Mouse (Mus musculus) limb, embryonic 12.5 days (tissue): ENCODE results near the gene Tsc22d4. TPM values are rescaled to one million over a fixed set of nuclear protein-coding genes. Genes with fewer than 3 reads are reported as not detected.

ENCODE experiments used
- ATAC-seq: fragments of 200-750 bp; cut with Nextera tagmentation; 2 replicates; pipeline ENCODE4 v1.8.0; 2017; ENCODE audit warnings: low read depth, moderate TSS enrichment; ENCODE audit not compliant: insufficient number of reproducible peaks, insufficient read depth, low FRiP score, low TSS enrichment
- H3K27ac ChIP-seq: fragments of 300-500 bp; sonication (generic); 2 replicates; pipeline ENCODE4 v1.5.1; 2016; ENCODE audit warnings: mild to moderate bottlenecking, moderate library complexity
- H3K27me3 ChIP-seq: fragments of 300-500 bp; sonication (generic); 2 replicates; pipeline ENCODE4 v1.6.1; 2016; ENCODE audit warnings: mild to moderate bottlenecking, moderate library complexity
- H3K36me3 ChIP-seq: fragments of 300-500 bp; sonication (generic); 2 replicates; pipeline ENCODE4 v1.6.1; 2016; ENCODE audit warnings: mild to moderate bottlenecking, moderate library complexity
- H3K4me1 ChIP-seq: fragments of 300-500 bp; sonication (generic); replicated peaks from 2 replicates; pipeline ENCODE4 v1.6.1; 2016
- H3K4me2 ChIP-seq: fragments of 300-500 bp; sonication (generic); 2 replicates; pipeline ENCODE4 v1.6.1; 2016; ENCODE audit warnings: mild to moderate bottlenecking, moderate library complexity
- H3K4me3 ChIP-seq: fragments of 300-500 bp; sonication (generic); replicated peaks from 2 replicates; pipeline ENCODE4 v1.5.1; 2016; ENCODE audit warnings: mild to moderate bottlenecking
- H3K9ac ChIP-seq: fragments of 300-500 bp; sonication (generic); replicated peaks from 2 replicates; pipeline ENCODE4 v1.6.1; 2016; ENCODE audit warnings: mild to moderate bottlenecking, moderate library complexity
- H3K9me3 ChIP-seq: fragments of 300-500 bp; sonication (generic); 2 replicates; pipeline ENCODE4 v1.6.1; 2016; ENCODE audit warnings: mild to moderate bottlenecking, moderate library complexity
- WGBS: fragments of 180-500 bp; shearing (Covaris S2); methylation state at CpG from one replicate; pipeline ENCODE4 v1.1.7; 2016; 5-methylcytosine and 5-hydroxymethylcytosine counted together
- polyA plus RNA-seq: library from polyadenylated mRNA; unstranded; fragments of >200 nt; fragmentation: Nextera tagmentation; extraction: Ambion mirVana; gene quantifications from 2 replicates; pipeline ENCODE4 v1.2.1, GENCODE M21; 2016

Gene Tsc22d4
- polyA plus RNA-seq, 1 experiment from 2014 or later = 128 TPM

DNA sequence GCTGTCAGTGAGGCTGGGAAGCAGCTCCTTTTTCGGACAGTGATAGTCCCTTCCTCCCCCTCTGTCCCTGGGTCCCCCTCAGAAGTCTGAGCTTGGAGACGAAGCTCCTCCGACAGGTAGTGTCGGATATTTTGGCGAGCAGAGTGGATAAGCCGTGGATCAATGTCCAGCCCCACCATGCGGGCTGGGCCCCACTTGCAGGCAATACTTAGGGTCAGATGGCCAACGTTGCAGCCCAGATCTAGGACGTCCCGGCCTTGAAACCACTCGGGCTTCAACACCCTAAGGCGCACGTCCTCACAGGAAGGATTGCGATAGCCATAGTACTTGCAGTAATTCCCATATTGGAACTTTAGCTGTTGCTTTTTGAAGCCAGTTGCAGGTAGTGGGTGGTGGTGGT, 39.0 kb downstream of the Tsc22d4 start:
- Histone ChIP-seq H3K4me1 (peaks cover 42% of the 10 kb centered on the region), H3K9me3 (no peaks in the 10 kb centered on the region), H3K27me3 (no peaks in the 10 kb centered on the region), H3K4me3 (peak overlapping the region; percentile 88), H3K36me3 (peaks cover 51% of the 10 kb centered on the region), H3K4me2 (peak overlapping the region; percentile 88), H3K9ac (peak overlapping the region; percentile 93), H3K27ac (peak overlapping the region; percentile 98; the same call in 1 of the 2 replicates)
- no peak for ATAC-seq
- 87% methylated on average over 14 of the region's 14 CpGs for WGBS

DNA sequence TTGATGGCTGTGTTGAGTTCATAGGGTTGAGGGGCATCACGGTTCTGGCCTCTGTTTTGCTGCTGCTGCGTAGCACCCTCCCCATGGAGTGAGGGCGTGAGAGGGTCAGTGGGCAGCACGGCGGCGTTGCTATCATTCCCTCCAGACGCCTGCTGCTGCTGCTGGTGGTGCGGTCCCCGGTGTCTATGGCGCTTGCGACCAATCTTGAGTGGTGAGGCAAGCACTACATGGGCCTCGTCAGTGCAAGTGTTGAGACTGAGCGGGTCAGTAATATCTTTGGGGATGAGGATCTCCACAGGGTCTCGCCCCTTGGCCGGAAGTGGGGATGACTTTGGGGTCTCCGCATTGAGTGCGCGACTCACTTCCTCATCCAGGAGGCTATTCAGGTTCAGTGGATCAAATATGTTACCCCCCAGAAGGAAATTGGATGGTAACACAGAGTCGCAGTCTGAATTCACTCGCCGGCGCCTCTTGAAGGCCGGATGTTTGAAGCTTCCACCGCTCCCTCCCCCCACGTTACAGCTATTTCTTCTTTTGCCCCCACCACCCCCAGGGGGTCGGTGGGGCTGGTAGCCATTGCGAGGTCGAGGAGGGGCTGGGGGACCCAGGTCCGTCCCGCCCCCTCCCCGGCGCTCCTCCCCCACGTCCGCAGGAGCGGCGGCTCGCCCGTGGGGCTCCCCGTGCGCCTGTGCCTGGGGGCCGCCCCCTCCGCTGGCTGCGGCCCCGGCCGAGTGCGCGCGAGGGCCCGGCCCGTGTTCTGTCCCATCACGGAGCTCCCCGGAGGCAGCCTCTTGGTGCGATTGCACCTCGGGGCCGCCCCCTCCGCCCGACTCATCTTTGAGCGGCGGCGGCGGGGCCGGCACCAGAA, 39.9 kb downstream of the Tsc22d4 start:
- Histone ChIP-seq H3K4me1 (peaks cover 33% of the 10 kb centered on the region), H3K27me3 (no peaks in the 10 kb centered on the region), H3K4me2 (peak overlapping the region; percentile 88), H3K9ac (peak overlapping the region; percentile 93), H3K9me3 (no peaks in the 10 kb centered on the region), H3K36me3 (peaks cover 47% of the 10 kb centered on the region), H3K27ac (peak overlapping the region; percentile 98), H3K4me3 (peak overlapping the region; percentile 88)
- 0 out of 2 replicates have a peak, but pooled peaks have one; percentile 0 for ATAC-seq
- WGBS = 5% methylated on average over 50 of the region's 62 CpGs

DNA sequence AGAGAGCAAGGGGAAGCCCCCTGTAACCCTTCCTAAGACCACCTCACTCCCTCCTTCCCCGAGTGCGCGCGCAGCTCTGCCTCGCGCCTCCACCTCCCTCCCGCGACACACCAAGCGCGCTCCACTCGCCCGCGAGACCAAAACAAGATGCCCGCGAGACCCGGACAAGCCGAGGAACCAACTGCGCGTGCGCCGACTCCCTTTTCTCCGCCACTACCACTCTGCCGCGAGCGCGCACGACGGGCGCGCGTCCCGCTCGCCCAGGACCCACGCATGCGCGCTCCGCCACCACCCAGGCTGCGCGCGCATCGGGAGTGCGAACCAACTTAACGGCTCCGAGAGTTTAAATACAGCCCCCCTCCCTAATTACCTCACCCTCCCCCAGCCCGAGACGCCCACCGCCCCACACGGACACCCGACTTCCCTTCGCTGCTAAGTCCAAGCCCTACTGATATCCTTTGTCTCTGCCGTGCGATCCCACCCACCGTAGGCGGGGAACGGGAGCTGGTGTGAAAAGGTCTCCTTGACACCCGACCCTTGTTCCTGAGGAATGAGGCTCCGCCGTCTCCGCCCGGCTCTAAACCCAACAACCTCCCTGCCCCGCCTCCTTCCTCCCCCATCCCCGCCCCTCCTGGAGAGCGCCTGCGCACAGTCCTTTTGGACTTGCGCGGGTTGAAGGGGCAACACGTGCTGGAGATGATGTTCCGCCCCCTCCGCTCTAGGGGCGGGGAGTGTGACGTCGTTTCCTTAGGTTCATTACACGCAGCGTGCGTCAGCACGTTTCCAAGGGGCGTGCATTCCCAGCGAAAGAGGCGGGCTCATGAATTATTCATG, 40.8 kb downstream of the Tsc22d4 start:
- Histone ChIP-seq H3K4me1 (peaks cover 30% of the 10 kb centered on the region), H3K36me3 (peaks cover 37% of the 10 kb centered on the region), H3K4me2 (peak overlapping the region; percentile 88), H3K4me3 (peak overlapping the region; percentile 88), H3K27me3 (no peaks in the 10 kb centered on the region), H3K27ac (peak overlapping the region; percentile 98), H3K9me3 (no peaks in the 10 kb centered on the region), H3K9ac (peak overlapping the region; percentile 93)
- ATAC-seq = peak; percentile 84
- WGBS = under 1% methylated on average over 79 of the region's 79 CpGs

DNA sequence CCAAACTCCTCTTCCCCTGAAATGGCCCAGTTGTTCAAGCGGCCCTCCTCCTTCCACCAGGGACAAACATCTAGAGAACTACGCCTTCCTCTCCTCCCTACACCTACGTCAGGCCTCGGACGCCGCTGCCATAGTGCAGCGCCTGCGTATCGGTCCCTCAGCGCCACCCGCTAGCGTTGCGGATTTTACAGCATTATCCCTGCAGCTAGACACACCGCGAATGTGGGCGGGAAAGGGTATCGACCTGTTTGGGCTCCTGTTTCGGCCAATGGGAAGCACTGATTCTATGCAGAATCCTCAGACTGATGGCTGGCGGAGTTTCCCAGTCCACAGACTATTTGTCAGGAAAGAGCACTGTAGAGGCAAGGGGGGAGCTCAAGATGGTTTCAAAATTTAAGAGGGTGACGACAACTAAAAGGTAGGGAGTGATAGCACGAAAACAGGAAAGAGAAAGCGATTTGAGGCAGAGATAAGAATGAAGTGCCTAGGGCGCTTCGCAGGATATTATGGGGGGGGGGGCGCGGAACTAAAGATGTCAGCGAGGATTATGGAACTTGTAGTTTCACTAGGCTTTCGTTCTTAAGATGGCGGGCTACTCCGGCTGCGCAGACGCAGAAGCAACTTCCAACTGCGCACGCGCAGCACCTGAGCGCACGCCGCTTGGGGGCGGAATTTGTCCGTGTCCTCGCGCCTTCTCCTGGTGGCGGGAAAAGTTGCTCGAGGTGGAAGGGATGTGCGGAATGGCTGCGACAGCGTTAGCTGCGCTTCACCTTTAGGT, 41.8 kb downstream of the Tsc22d4 start, which contains the start of the genes Mepce and Zcwpw1:
TSS of gene Mepce (minus strand) at position 505 of the 778 bp plus-strand sequence.
TSS of gene Zcwpw1 (plus strand) at position 648 of the 778 bp plus-strand sequence.
- Histone ChIP-seq H3K9ac (peak within 1 kb of the TSS; percentile 93), H3K4me1 (peaks cover 30% of the 10 kb centered on the region), H3K4me3 (peak within 1 kb of the TSS; percentile 88), H3K9me3 (no peaks in the 10 kb centered on the region), H3K27me3 (no peaks in the 10 kb centered on the region), H3K27ac (peak within 1 kb of the TSS; percentile 98), H3K36me3 (peaks cover 27% of the 10 kb centered on the region), H3K4me2 (peak within 1 kb of the TSS; percentile 88)
- under 1% methylated on average over 48 of the region's 48 CpGs for WGBS
- ATAC-seq = peak; percentile 50

DNA sequence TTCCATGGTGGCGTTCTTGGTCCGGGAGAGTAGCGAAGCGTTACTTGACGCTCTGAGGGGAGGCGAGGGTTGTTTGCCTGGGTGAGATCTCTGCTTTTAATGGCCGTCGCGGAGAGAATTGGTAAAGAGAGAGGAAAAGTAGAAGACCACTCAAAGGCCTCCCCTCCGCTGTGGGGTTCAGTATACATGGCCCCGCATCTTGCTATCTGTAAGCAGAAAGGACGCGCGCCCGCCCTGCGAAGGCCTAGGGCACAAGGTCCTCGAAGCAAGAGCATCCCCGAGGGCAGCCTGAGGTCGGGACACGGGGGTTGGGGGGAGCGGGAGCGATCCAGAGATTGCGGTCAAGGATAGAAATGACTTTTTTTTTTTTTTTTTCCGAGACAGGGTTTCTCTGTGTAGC, 42.6 kb downstream of the Tsc22d4 start:
- Histone ChIP-seq H3K9me3 (no peaks in the 10 kb centered on the region), H3K4me1 (peaks cover 25% of the 10 kb centered on the region), H3K36me3 (peaks cover 19% of the 10 kb centered on the region), H3K27ac (no peak overlapping the region), H3K4me2 (peak overlapping the region; percentile 88), H3K4me3 (peak overlapping the region; percentile 88), H3K9ac (no peak overlapping the region), H3K27me3 (no peaks in the 10 kb centered on the region)
- 72% methylated on average over 24 of the region's 24 CpGs for WGBS
- no peak for ATAC-seq

DNA sequence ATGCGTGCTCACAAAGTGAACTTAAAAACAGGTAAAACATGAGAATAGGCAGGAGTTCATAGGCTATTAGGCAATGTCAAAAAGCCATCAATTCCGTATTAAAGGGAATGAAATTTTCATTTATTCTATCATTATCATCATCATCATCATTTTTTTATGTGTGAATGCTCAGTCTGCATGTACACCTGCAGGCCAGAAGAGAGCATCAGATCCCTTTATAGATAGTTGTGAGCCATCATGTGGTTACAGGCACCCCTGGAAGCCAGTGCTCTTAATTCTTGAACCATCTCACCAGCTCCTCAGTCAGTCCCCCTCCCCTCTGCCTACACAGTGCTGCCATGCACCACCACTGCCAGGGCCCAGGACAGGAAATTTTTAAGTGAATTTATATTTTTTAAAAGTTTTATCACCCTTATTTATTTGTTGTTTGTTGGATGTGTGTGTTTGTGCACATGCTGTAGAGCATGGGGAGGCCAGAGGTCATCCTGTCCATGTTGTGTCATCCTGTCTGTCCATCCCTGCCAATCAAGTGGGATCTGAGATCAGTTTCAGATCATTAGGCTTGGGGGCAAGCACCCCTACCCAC, 43.5 kb downstream of the Tsc22d4 start:
- Histone ChIP-seq H3K9ac (no peak overlapping the region), H3K4me1 (peaks cover 16% of the 10 kb centered on the region), H3K4me3 (no peak overlapping the region), H3K27ac (no peak overlapping the region), H3K36me3 (peaks cover 10% of the 10 kb centered on the region; the same call in 1 of the 2 replicates), H3K27me3 (no peaks in the 10 kb centered on the region), H3K4me2 (no peak overlapping the region), H3K9me3 (no peaks in the 10 kb centered on the region)
- ATAC-seq = no peak
- WGBS = 84% methylated on average over 2 of the region's 2 CpGs

DNA sequence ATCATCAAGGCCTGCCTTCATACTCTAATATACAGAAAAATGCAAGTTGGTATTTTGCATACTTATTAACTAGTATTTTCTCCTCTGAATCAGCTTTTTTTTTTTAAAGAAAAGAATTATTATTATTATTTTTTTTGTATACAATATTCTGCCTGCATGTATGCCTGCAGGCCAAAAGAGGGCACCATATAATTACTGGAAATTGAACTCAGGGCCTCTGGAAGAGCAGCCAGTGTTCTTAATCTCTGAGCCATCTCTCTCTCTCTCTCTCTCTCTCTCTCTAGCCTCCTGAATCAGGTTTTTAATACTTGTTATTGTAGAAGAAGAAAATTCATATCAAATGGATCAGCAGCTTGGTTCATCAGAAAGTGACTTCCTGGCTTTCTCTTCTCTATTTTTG, 46.0 kb downstream of the Tsc22d4 start:
- Histone ChIP-seq H3K9ac (no peak overlapping the region), H3K36me3 (no peaks in the 10 kb centered on the region), H3K9me3 (no peaks in the 10 kb centered on the region), H3K4me1 (no peaks in the 10 kb centered on the region), H3K27ac (no peak overlapping the region), H3K4me3 (no peak overlapping the region), H3K27me3 (no peaks in the 10 kb centered on the region), H3K4me2 (no peak overlapping the region)
- no peak for ATAC-seq

DNA sequence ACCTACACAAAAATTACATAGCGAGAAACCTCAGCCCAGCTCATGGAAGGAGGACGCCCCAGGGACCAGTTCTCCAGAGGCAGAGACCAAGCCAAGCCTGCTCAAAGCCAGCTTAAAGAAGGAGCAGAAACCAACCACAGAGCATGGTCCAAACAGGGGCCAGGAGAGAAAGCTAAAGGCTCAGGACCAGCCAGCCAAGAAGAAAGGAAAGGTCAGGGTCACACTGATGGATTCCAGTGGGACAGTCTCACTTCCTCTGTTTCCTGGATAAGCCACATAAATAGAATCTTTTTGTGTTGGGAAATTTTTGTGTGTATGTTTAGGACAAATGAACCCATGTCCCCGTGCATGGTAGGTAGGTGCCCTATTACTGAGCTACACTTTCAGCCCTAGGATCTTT, 51.1 kb downstream of the Tsc22d4 start:
- H3K36me3 ChIP-seq = no peaks in the 10 kb centered on the region
- H3K4me2 ChIP-seq = no peak overlapping the region
- no peak overlapping the region for H3K9ac ChIP-seq
- H3K4me3 ChIP-seq = no peak overlapping the region
- no peak for ATAC-seq
- H3K27ac ChIP-seq = no peak overlapping the region
- WGBS = 76% methylated on average over 3 of the region's 3 CpGs
- no peaks in the 10 kb centered on the region for H3K9me3 ChIP-seq
- H3K4me1 ChIP-seq = no peaks in the 10 kb centered on the region
- no peaks in the 10 kb centered on the region for H3K27me3 ChIP-seq

DNA sequence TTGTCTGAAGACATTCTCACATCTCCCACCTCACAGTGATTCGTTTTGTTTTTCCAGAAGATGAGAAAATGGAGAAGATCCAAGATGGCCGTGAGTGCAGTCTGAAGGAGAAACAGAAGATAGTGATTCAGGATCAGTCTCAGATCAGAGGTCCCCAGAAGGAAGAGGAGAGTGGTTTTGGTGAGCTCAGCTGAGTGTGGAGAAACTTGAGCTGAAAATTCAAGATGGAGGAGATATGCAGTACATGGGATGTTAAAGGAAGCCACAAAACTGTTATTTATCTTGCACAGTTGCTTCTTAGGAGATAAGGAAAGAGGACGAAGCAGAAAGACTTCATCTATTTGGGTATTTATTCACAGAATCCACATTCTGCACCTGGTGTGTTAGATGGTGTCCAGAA, 55.4 kb downstream of the Tsc22d4 start:
- no peaks in the 10 kb centered on the region for H3K27me3 ChIP-seq
- H3K9me3 ChIP-seq = no peaks in the 10 kb centered on the region
- H3K27ac ChIP-seq = no peak overlapping the region
- no peak for ATAC-seq
- H3K4me2 ChIP-seq = no peak overlapping the region
- H3K36me3 ChIP-seq = no peaks in the 10 kb centered on the region
- 82% methylated on average over 3 of the region's 3 CpGs for WGBS
- H3K4me1 ChIP-seq = no peaks in the 10 kb centered on the region
- H3K4me3 ChIP-seq = no peak overlapping the region
- no peak overlapping the region for H3K9ac ChIP-seq

DNA sequence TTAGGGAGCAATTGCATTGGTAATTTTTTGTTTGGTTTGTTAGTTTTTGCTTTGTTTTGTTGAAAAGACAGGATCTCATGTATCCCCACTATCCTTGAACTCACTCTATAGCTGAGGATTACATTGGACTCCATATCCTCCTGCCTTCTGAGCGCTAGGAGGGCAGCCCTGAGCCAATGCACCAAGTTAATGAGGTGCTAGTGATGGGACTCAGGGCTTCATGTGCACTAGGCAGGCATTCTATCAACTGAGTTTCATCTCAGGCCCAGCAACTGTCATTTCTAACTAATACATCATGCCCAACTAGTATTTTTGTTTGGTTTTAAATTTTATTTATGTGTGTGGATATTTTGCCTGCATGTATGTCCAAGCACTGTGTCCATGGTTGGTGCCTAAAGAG, 60.6 kb downstream of the Tsc22d4 start:
- 70% methylated on average over 1 of the region's 1 CpGs for WGBS
- Histone ChIP-seq H3K27ac (no peak overlapping the region), H3K4me3 (no peak overlapping the region), H3K4me1 (no peaks in the 10 kb centered on the region), H3K36me3 (no peaks in the 10 kb centered on the region), H3K4me2 (no peak overlapping the region), H3K9me3 (no peaks in the 10 kb centered on the region), H3K27me3 (no peaks in the 10 kb centered on the region), H3K9ac (no peak overlapping the region)
- ATAC-seq = no peak
